Mouse (Mus musculus) c-Kit-positive CD71-positive TER-119-positive erythroid progenitor cells, embryonic 14.5 days (primary cell): ENCODE results near the gene 1520401A03Rik.

Experiments
- DNase-seq: peaks from one replicate; pipeline ENCODE4 v3.0.0-alpha.2; 2013; ENCODE audit warnings: low spot score

1520401A03Rik gene

GRCm38 (mm10) chr17:23700079-23700478 is 22.5 kb downstream of the 1520401A03Rik start:
- peak; percentile 75 for DNase-seq

- DNase-seq, result no peak
Measured at GRCm38 (mm10) chr17:23699131-23700077, 23.2 kb downstream of the 1520401A03Rik start.

GRCm38 (mm10) chr17:23695801-23696200 is 26.8 kb downstream of the 1520401A03Rik start:
- DNase-seq, result no peak

GRCm38 (mm10) chr17:23694491-23694890 is 28.1 kb downstream of the 1520401A03Rik start:
- no peak for DNase-seq

GRCm38 (mm10) chr17:23683856-23684672 is 38.5 kb downstream of the 1520401A03Rik start, which contains the start of gene Cldn9:
Cldn9 (minus strand) TSS chr17:23684026.
- DNase-seq, result no peak

- DNase-seq, result no peak
Measured at GRCm38 (mm10) chr17:23683226-23683625, 39.4 kb downstream of the 1520401A03Rik start.

GRCm38 (mm10) chr17:23682530-23682929 is 40.1 kb downstream of the 1520401A03Rik start:
- no peak for DNase-seq

- DNase-seq, result no peak
Measured at GRCm38 (mm10) chr17:23682092-23682491, 40.5 kb downstream of the 1520401A03Rik start.

- DNase-seq, result no peak
Measured at GRCm38 (mm10) chr17:23681086-23681485, 41.5 kb downstream of the 1520401A03Rik start.

GRCm38 (mm10) chr17:23680336-23680735 is 42.2 kb downstream of the 1520401A03Rik start:
- no peak for DNase-seq

- DNase-seq, result no peak
Measured at GRCm38 (mm10) chr17:23679127-23679835, 43.3 kb downstream of the 1520401A03Rik start, which contains the start of gene Cldn6. Cldn6 (plus strand) TSS chr17:23679249.

GRCm38 (mm10) chr17:23677236-23677679 is 45.3 kb downstream of the 1520401A03Rik start, which contains the start of gene Tnfrsf12a:
Tnfrsf12a (minus strand) TSS chr17:23677468.
- peak; percentile 74 for DNase-seq

GRCm38 (mm10) chr17:23676473-23677031 is 46.0 kb downstream of the 1520401A03Rik start:
- no peak for DNase-seq

GRCm38 (mm10) chr17:23675564-23676281 is 46.9 kb downstream of the 1520401A03Rik start:
- DNase-seq, result peak; percentile 56

- no peak for DNase-seq
Measured at GRCm38 (mm10) chr17:23675127-23675526, 47.5 kb downstream of the 1520401A03Rik start.

GRCm38 (mm10) chr17:23674271-23674952 is 48.2 kb downstream of the 1520401A03Rik start:
- DNase-seq, result no peak

GRCm38 (mm10) chr17:23673424-23674073 is 49.0 kb downstream of the 1520401A03Rik start, which contains the start of the genes Hcfc1r1 and Thoc6:
Hcfc1r1 (plus strand) TSS chr17:23673596.
Thoc6 (minus strand) TSS chr17:23673882.
- DNase-seq, result peak; percentile 92

GRCm38 (mm10) chr17:23672761-23673160 is 49.8 kb downstream of the 1520401A03Rik start:
- no peak for DNase-seq

- DNase-seq, result no peak
Measured at GRCm38 (mm10) chr17:23671519-23671918, 51.1 kb downstream of the 1520401A03Rik start.
